Mouse (Mus musculus) liver, postnatal 0 days (tissue): Measurements from ENCODE around the gene Plxna4.

Experiments used
- CTCF ChIP-seq: sonication (generic); IDR thresholded peaks from 2 replicates; pipeline ENCODE4 v1.5.1; 2016; ENCODE audit warnings: antibody characterized with exemption, low read depth
- EP300 ChIP-seq: IDR thresholded peaks from 2 replicates; pipeline ENCODE4 v1.6.1; 2016; ENCODE audit warnings: antibody characterized with exemption, low read depth, mild to moderate bottlenecking

- TF ChIP-seq CTCF = no peak
- no peak for TF ChIP-seq EP300
Measured at GRCm38 (mm10) chr6:32342727-32343126, 245.3 kb downstream of the Plxna4 start.
